Mouse (Mus musculus): ENCODE results near the gene Bbof1. TPM values are rescaled to one million over a fixed set of nuclear protein-coding genes. Genes with fewer than 3 reads are reported as not detected.
A peak's percentile ranks its signal among the peaks of the same experiment; 100 is the strongest.

The Bbof1 gene
- polyA plus RNA-seq, 1 experiment from 2014 or later = 5.0 TPM

DNA sequence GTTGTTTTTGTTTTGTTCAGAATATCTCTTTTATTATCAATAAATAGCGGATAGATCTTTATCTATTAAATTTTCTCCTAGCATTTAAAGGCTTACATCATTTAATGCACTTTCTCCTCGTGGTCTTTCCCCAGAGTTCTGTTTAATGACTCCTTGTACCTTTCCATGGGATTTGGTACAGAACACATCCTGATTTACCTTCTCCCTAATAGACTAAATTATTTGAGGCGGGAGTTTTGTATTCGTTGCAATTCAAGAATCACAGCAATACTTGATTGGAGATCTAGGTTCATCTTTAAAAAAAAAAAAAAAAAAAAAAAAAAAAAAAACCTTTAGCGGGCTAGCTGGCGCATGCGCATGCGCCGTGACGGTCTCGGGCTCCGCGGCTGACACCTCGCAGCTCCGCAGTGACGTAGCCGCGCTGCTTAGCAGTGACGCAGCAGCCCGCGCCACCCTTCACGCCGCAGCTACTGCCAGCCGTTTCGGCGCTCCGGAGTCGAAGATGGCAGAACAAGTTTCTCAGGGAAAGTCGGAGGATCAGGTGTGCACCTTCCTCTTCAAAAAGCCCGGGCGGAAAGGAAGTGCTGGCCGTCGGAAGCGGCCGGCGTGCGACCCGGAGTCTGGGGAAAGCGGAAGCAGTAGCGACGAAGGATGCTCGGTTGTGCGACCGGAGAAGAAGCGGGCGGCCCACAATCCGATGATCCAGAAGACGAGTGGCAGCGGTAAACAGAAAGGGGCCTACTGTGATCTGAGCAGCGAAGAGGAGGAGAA is 8.1 kb downstream of the Bbof1 start, which contains the start of gene Rnf113a2:
Gene Rnf113a2 (plus strand): TSS at position 363 of the 771 bp plus-strand sequence.
- ATAC-seq = peak; percentile 98
- no peaks in the 10 kb centered on the region for H3K27me3 ChIP-seq (replicated peaks; ENCODE audit: control insufficient read depth, insufficient read depth, low read length)
- H3K9ac ChIP-seq (replicated peaks; ENCODE audit: low read depth, low read length) = peak within 1 kb of the TSS; percentile 71
- H3K36me3 ChIP-seq (ENCODE audit: control insufficient read depth, insufficient read depth) = peaks cover 2% of the 10 kb centered on the region; the same call in 1 of the 2 replicates
- H3K9me3 ChIP-seq (ENCODE audit: control insufficient read depth, low read length) = 0 out of 2 replicates have a peak, but pooled peaks cover 3% of the 10 kb centered on the region
- H3K27ac ChIP-seq (ENCODE audit: low read length) = peak within 1 kb of the TSS; percentile 88
- WGBS = 3% methylated on average over 50 of the region's 50 CpGs
- H3K4me3 ChIP-seq (replicated peaks; ENCODE audit: low read length) = peak within 1 kb of the TSS; percentile 80
- H3K4me1 ChIP-seq (replicated peaks; ENCODE audit: control insufficient read depth, insufficient read depth, low read length) = peaks cover 8% of the 10 kb centered on the region
- peak within 1 kb of the TSS; percentile 93 for H3K4me2 ChIP-seq (ENCODE audit: low read length)

DNA sequence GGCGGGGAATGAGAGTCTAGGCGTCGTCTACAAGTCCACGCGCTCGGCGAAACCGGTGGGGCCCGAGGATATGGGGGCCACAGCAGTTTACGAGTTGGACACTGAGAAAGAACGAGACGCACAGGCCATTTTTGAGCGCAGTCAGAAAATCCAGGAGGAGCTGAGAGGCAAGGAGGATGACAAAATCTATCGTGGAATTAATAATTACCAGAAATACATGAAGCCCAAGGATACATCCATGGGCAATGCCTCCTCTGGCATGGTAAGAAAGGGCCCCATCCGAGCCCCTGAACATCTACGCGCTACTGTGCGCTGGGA is 8.7 kb downstream of the Bbof1 start:
- Histone ChIP-seq H3K9ac (replicated peaks; ENCODE audit: low read depth, low read length) (peak overlapping the region; percentile 71), H3K4me2 (ENCODE audit: low read length) (peak overlapping the region; percentile 93), H3K27me3 (replicated peaks; ENCODE audit: control insufficient read depth, insufficient read depth, low read length) (no peaks in the 10 kb centered on the region), H3K27ac (ENCODE audit: low read length) (peak overlapping the region; percentile 88), H3K4me3 (replicated peaks; ENCODE audit: low read length) (peak overlapping the region; percentile 80), H3K36me3 (ENCODE audit: control insufficient read depth, insufficient read depth) (peaks cover 2% of the 10 kb centered on the region; the same call in 1 of the 2 replicates), H3K9me3 (ENCODE audit: control insufficient read depth, low read length) (0 out of 2 replicates have a peak, but pooled peaks cover 3% of the 10 kb centered on the region), H3K4me1 (replicated peaks; ENCODE audit: control insufficient read depth, insufficient read depth, low read length) (peaks cover 8% of the 10 kb centered on the region)
- ATAC-seq = peak; percentile 11; the same call in 1 of the 2 replicates
- 40% methylated on average over 18 of the region's 18 CpGs for WGBS

DNA sequence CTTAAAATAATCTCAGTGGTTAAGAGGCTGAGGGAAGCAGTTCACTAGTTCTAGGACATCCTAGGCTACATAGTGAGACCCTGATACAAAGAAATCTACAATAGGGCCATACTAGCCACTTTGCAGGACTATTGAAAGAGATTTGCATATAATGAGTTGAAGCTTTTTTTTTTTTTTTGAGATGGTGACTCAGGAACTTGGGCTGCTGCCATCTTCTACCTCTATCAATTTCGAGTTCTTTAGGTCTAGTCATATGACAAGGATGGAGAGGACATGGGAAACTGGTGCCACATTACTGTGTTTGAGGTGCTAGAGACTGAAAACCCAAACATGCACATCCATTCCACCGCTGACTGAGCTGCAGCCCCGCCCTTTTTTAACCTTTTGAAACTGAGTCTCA is 15.1 kb downstream of the Bbof1 start:
- Histone ChIP-seq H3K4me1 (replicated peaks; ENCODE audit: control insufficient read depth, insufficient read depth, low read length) (no peaks in the 10 kb centered on the region), H3K9me3 (ENCODE audit: control insufficient read depth, low read length) (0 out of 2 replicates have a peak, but pooled peaks cover 2% of the 10 kb centered on the region), H3K36me3 (ENCODE audit: control insufficient read depth, insufficient read depth) (no peaks in the 10 kb centered on the region), H3K27me3 (replicated peaks; ENCODE audit: control insufficient read depth, insufficient read depth, low read length) (no peaks in the 10 kb centered on the region), H3K27ac (ENCODE audit: low read length) (no peak overlapping the region), H3K4me3 (replicated peaks; ENCODE audit: low read length) (no peak overlapping the region), H3K4me2 (ENCODE audit: low read length) (no peak overlapping the region), H3K9ac (replicated peaks; ENCODE audit: low read depth, low read length) (no peak overlapping the region)
- ATAC-seq = no peak
- 49% methylated on average over 3 of the region's 3 CpGs for WGBS

DNA sequence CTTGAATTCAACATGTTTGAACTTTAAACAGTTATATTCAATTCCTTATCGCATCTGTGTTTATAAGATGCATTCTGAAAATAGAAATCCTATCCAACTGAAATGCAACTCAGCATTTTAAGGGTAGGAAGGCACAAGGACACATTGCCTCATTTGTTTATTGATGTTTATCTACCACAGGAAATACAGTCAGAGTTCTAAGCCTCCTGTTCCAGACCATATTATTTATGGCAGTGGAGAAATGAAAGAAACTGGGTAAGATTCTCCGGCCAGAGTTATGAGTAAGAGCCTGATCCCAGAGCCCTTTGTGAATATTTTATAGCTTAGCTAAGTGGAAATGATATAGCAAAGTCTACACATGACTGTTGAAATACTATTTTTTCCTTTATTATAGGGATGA is 21.0 kb downstream of the Bbof1 start:
- Histone ChIP-seq H3K4me3 (replicated peaks; ENCODE audit: low read length) (no peak overlapping the region), H3K27me3 (replicated peaks; ENCODE audit: control insufficient read depth, insufficient read depth, low read length) (no peaks in the 10 kb centered on the region), H3K4me1 (replicated peaks; ENCODE audit: control insufficient read depth, insufficient read depth, low read length) (no peaks in the 10 kb centered on the region), H3K36me3 (ENCODE audit: control insufficient read depth, insufficient read depth) (no peaks in the 10 kb centered on the region; the same call in 1 of the 2 replicates), H3K9ac (replicated peaks; ENCODE audit: low read depth, low read length) (no peak overlapping the region), H3K9me3 (ENCODE audit: control insufficient read depth, low read length) (no peaks in the 10 kb centered on the region), H3K27ac (ENCODE audit: low read length) (no peak overlapping the region), H3K4me2 (ENCODE audit: low read length) (no peak overlapping the region)
- ATAC-seq = no peak
- WGBS = 93% methylated on average over 2 of the region's 2 CpGs

DNA sequence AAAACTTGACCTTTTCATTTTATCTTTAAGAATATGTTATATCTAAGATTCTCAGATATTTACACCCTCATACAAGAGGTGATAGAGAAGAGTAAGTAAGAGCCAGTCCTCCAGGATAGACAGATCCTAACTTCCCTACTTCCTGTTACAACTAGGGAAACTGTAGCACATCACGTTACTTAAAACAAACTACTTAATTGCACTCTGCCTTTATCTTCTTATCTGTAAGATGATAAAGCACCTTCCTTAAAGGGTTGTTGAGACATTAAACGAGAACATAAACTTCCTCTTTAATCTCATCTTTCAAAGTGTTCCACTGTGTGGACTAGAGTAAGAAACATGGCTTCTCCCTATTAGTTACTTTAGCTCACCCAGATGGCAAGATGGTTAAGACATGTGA is 29.8 kb downstream of the Bbof1 start:
- no peak overlapping the region for H3K9ac ChIP-seq (replicated peaks; ENCODE audit: low read depth, low read length)
- H3K27me3 ChIP-seq (replicated peaks; ENCODE audit: control insufficient read depth, insufficient read depth, low read length) = no peaks in the 10 kb centered on the region
- ATAC-seq = no peak
- no peak overlapping the region for H3K27ac ChIP-seq (ENCODE audit: low read length)
- no peak overlapping the region for H3K4me3 ChIP-seq (replicated peaks; ENCODE audit: low read length)
- peaks cover 4% of the 10 kb centered on the region for H3K36me3 ChIP-seq (ENCODE audit: control insufficient read depth, insufficient read depth)
- H3K4me2 ChIP-seq (ENCODE audit: low read length) = no peak overlapping the region
- H3K4me1 ChIP-seq (replicated peaks; ENCODE audit: control insufficient read depth, insufficient read depth, low read length) = no peaks in the 10 kb centered on the region
- WGBS = 94% methylated on average over 2 of the region's 2 CpGs
- H3K9me3 ChIP-seq (ENCODE audit: control insufficient read depth, low read length) = no peaks in the 10 kb centered on the region

DNA sequence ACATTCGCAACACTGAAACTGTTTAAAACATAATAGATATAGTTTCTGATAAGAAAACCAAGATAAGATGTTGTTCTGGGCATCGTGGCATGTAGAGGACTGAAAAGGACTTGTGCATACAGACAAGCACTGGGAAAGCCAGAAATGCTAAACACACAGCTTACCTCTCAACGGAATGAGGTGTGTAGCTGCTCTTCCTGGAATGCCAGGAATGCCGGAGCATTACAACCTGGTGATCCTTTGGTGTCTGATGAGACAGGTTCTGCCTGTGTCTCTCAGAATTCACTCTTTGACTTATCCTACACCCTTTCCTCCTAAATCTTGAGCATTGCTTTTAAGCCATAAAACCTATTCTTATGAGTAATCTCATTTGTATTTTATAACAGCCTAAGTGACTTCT is 33.7 kb downstream of the Bbof1 start:
- H3K9ac ChIP-seq (replicated peaks; ENCODE audit: low read depth, low read length) = no peak overlapping the region
- no peak for ATAC-seq
- no peak overlapping the region for H3K27ac ChIP-seq (ENCODE audit: low read length)
- peaks cover 4% of the 10 kb centered on the region; the same call in 1 of the 2 replicates for H3K36me3 ChIP-seq (ENCODE audit: control insufficient read depth, insufficient read depth)
- no peaks in the 10 kb centered on the region for H3K4me1 ChIP-seq (replicated peaks; ENCODE audit: control insufficient read depth, insufficient read depth, low read length)
- H3K4me3 ChIP-seq (replicated peaks; ENCODE audit: low read length) = no peak overlapping the region
- WGBS = 86% methylated on average over 4 of the region's 4 CpGs
- no peaks in the 10 kb centered on the region for H3K9me3 ChIP-seq (ENCODE audit: control insufficient read depth, low read length)
- 0 out of 2 replicates have a peak, but pooled peaks cover 3% of the 10 kb centered on the region for H3K27me3 ChIP-seq (replicated peaks; ENCODE audit: control insufficient read depth, insufficient read depth, low read length)
- H3K4me2 ChIP-seq (ENCODE audit: low read length) = no peak overlapping the region

DNA sequence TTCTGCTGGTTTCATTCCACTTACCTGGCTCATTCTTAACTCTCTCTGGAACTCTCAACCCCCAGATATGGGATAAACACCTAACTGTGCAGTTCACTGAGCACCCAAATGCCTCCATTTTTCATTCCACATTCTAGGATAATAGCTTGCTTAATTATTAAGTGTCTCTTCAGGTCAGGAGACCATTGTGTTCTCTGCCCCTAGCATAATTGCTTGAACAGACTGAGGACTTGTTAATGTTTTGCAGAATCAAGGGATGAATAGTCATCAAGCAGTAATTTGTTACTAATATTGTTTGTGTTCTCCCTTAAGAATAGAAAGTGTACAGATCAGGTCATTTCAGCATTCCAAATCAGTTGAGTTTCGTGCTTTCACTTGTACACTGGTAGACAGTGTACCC is 38.5 kb downstream of the Bbof1 start:
- Histone ChIP-seq H3K36me3 (ENCODE audit: control insufficient read depth, insufficient read depth) (no peaks in the 10 kb centered on the region), H3K27ac (ENCODE audit: low read length) (no peak overlapping the region), H3K27me3 (replicated peaks; ENCODE audit: control insufficient read depth, insufficient read depth, low read length) (0 out of 2 replicates have a peak, but pooled peaks cover 5% of the 10 kb centered on the region), H3K4me3 (replicated peaks; ENCODE audit: low read length) (no peak overlapping the region), H3K4me1 (replicated peaks; ENCODE audit: control insufficient read depth, insufficient read depth, low read length) (peaks cover 15% of the 10 kb centered on the region), H3K4me2 (ENCODE audit: low read length) (no peak overlapping the region), H3K9me3 (ENCODE audit: control insufficient read depth, low read length) (no peaks in the 10 kb centered on the region), H3K9ac (replicated peaks; ENCODE audit: low read depth, low read length) (no peak overlapping the region)
- WGBS = 61% methylated on average over 1 of the region's 1 CpGs
- ATAC-seq = no peak

DNA sequence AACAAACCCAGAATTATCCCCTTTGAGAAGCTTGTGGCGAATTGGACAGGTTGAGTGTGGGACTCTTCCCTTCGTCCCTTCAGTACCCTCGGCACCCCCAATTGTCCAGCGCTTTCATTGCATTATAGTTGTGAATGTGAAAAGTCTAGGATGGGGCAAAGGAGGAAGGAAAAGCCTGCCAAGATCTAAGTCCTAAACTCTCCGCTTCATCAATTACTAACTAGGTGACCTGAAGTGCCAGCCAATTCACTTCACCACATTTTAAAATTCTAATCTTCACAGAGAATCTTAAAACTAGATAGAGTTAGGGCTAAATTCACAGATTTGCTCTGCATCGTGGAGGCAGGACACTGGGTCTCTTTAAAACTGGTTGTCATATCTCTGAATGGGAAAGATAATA is 39.3 kb downstream of the Bbof1 start:
- no peak for ATAC-seq
- 85% methylated on average over 6 of the region's 6 CpGs for WGBS
- Histone ChIP-seq H3K4me2 (ENCODE audit: low read length) (no peak overlapping the region), H3K27me3 (replicated peaks; ENCODE audit: control insufficient read depth, insufficient read depth, low read length) (0 out of 2 replicates have a peak, but pooled peaks cover 5% of the 10 kb centered on the region), H3K9ac (replicated peaks; ENCODE audit: low read depth, low read length) (no peak overlapping the region), H3K4me1 (replicated peaks; ENCODE audit: control insufficient read depth, insufficient read depth, low read length) (peaks cover 21% of the 10 kb centered on the region), H3K27ac (ENCODE audit: low read length) (no peak overlapping the region), H3K36me3 (ENCODE audit: control insufficient read depth, insufficient read depth) (no peaks in the 10 kb centered on the region), H3K4me3 (replicated peaks; ENCODE audit: low read length) (no peak overlapping the region), H3K9me3 (ENCODE audit: control insufficient read depth, low read length) (no peaks in the 10 kb centered on the region)

DNA sequence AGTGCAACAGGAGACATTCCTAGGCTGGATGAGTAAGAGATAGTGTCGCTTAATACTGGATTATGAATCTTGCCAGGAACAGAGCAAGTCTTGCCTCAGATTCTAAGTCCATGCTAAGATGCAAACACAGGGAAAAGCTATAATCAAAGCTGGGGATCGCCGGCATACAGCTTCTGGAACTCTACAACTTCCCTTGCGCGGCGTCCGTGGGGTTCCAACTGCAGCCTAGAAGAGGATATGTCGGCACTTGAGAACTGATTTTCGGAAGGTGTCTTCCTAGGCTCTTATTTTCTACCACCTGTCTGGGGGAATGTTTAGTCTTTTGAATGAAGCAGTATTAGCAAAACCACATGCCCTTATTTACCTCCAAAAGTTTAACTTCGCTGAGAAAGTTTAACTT is 41.0 kb downstream of the Bbof1 start:
- H3K27me3 ChIP-seq (replicated peaks; ENCODE audit: control insufficient read depth, insufficient read depth, low read length) = 0 out of 2 replicates have a peak, but pooled peaks cover 5% of the 10 kb centered on the region
- WGBS = 49% methylated on average over 10 of the region's 10 CpGs
- peak overlapping the region; percentile 87 for H3K4me2 ChIP-seq (ENCODE audit: low read length)
- H3K4me3 ChIP-seq (replicated peaks; ENCODE audit: low read length) = peak overlapping the region; percentile 64
- no peaks in the 10 kb centered on the region for H3K9me3 ChIP-seq (ENCODE audit: control insufficient read depth, low read length)
- H3K9ac ChIP-seq (replicated peaks; ENCODE audit: low read depth, low read length) = no peak overlapping the region
- ATAC-seq = no peak
- no peaks in the 10 kb centered on the region for H3K36me3 ChIP-seq (ENCODE audit: control insufficient read depth, insufficient read depth)
- peaks cover 21% of the 10 kb centered on the region for H3K4me1 ChIP-seq (replicated peaks; ENCODE audit: control insufficient read depth, insufficient read depth, low read length)
- no peak overlapping the region for H3K27ac ChIP-seq (ENCODE audit: low read length)
